ENCODE assay signal across 8 mouse cellular contexts in the genomic region with DNA sequence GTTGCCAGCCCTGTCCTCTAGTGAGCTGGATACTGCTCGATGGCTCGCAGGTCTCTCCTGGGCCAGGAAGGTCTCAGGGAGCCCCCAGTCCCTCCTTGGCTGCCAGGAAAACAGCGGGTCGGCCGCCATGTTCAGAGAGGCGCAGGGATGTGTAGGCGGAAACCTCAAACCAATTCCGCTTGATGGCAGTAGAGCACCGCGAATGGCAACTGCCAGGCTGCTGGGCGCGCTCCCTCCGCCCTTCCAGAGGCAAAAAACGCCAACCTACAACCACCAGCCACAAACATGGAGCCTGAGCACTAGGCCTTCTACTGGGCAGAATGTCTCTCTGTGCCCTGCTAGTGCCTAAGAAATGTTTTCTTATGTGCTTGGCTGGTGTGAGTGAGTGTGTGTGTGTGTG.
DNase-seq lines count a peak whose midpoint lies in the region; ATAC-seq and TF ChIP-seq lines count a peak whose summit lies in the region.
"Not testable (repeated sequence)": the region's sequence is repeated elsewhere in the genome, so short reads cannot be mapped to it uniquely, and the experiment has no call there.

No protein-coding gene starts in this region.

- H3K27me3 ChIP-seq in embryonic facial prominence, embryonic 10.5 days (replicated peaks; ENCODE audit: low read depth, poor library complexity, severe bottlenecking); heart, adult 2 months (ENCODE audit: control insufficient read depth, insufficient read depth, low read length); lung, embryonic 14.5 days (ENCODE audit: insufficient read depth, low read length); neural tube, embryonic 11.5 days (ENCODE audit: control insufficient read depth, insufficient read depth, low read length): not testable (repeated sequence)

- H3K79me2 ChIP-seq in heart, adult 2 months (replicated peaks; ENCODE audit: control insufficient read depth, insufficient read depth, low read length), result not testable (repeated sequence)

- peak; percentile 60 for TF ChIP-seq CTCF in heart, adult 2 months (IDR thresholded peaks at IDR 0.05)
- TF ChIP-seq CTCF in lung, embryonic 14.5 days (IDR thresholded peaks at IDR 0.05; ENCODE audit: low read depth), result peak; percentile 36; the same call in 1 of the 2 replicates

- DNase-seq in CD4-positive helper T cell, adult 2 months (ENCODE audit: low read depth, low spot score), result peak; percentile 16
- peak; percentile 65 for DNase-seq in adrenal gland, adult 8-10 months
- peak; percentile 36 for DNase-seq in embryonic facial prominence, embryonic 10.5 days (ENCODE audit: low spot score)
- peak in 1 of 2 experiments; percentile 85 for DNase-seq in heart, adult 2 months
- peak; percentile 85 for DNase-seq in kidney, adult 18-20 months
- peak; percentile 53 for DNase-seq in lung, embryonic 14.5 days
- peak; percentile 61 for DNase-seq in neural tube, embryonic 11.5 days (ENCODE audit: low spot score)
- peak; percentile 46 for DNase-seq in thymus, postnatal 0 days (ENCODE audit: low spot score)

- not testable (repeated sequence) for H3K36me3 ChIP-seq in embryonic facial prominence, embryonic 10.5 days (replicated peaks); heart, adult 2 months (ENCODE audit: control insufficient read depth, insufficient read depth, low read length); lung, embryonic 14.5 days (ENCODE audit: insufficient read depth); neural tube, embryonic 11.5 days (ENCODE audit: control insufficient read depth, insufficient read depth, low read length)

- not testable (repeated sequence) for TF ChIP-seq POLR2A in heart, adult 2 months (IDR thresholded peaks at IDR 0.05; ENCODE audit: insufficient read depth, low read depth, low read length)

- not testable (repeated sequence) for H3K9me3 ChIP-seq in embryonic facial prominence, embryonic 10.5 days; lung, embryonic 14.5 days (ENCODE audit: low read depth, low read length); neural tube, embryonic 11.5 days (ENCODE audit: control insufficient read depth, low read length)

- intact Hi-C loops in heart, adult 2 months (cut with DNase I), result not testable (repeated sequence)

- not testable (repeated sequence) for ATAC-seq in lung, embryonic 14.5 days (ENCODE audit: insufficient read depth); neural tube, embryonic 11.5 days (ENCODE audit: insufficient read depth, low FRiP score, low TSS enrichment)

- H3K4me2 ChIP-seq in lung, embryonic 14.5 days; neural tube, embryonic 11.5 days (ENCODE audit: low read depth): not testable (repeated sequence)

- not testable (repeated sequence) for H3K4me1 ChIP-seq in embryonic facial prominence, embryonic 10.5 days; heart, adult 2 months (ENCODE audit: control insufficient read depth, insufficient read depth, low read length); lung, embryonic 14.5 days (ENCODE audit: insufficient read depth); neural tube, embryonic 11.5 days (ENCODE audit: control insufficient read depth, insufficient read depth, low read length)

- H3K9ac ChIP-seq in heart, adult 2 months (ENCODE audit: low read depth, low read length); lung, embryonic 14.5 days; neural tube, embryonic 11.5 days (ENCODE audit: low read length): not testable (repeated sequence)

- WGBS in embryonic facial prominence, embryonic 10.5 days, result 70% methylated on average over 14 of the region's 14 CpGs
- WGBS in heart, adult 2 months, result 74% methylated on average over 14 of the region's 14 CpGs
- WGBS in lung, embryonic 14.5 days, result 64% methylated on average over 14 of the region's 14 CpGs
- 57% methylated on average over 14 of the region's 14 CpGs for WGBS in neural tube, embryonic 11.5 days

- not testable (repeated sequence) for H3K4me3 ChIP-seq in embryonic facial prominence, embryonic 10.5 days; heart, adult 2 months; lung, embryonic 14.5 days (ENCODE audit: low read depth, low read length); neural tube, embryonic 11.5 days (ENCODE audit: low read depth, low read length)

- H3K27ac ChIP-seq in embryonic facial prominence, embryonic 10.5 days (replicated peaks); lung, embryonic 14.5 days (ENCODE audit: low read depth); neural tube, embryonic 11.5 days (ENCODE audit: low read depth, low read length): not testable (repeated sequence)
- peak overlapping the region; percentile 58; the same call in 1 of the 2 replicates for H3K27ac ChIP-seq in heart, adult 2 months

- TF ChIP-seq EP300 in heart, adult 2 months (IDR thresholded peaks at IDR 0.05; ENCODE audit: insufficient read depth, low read depth, low read length), result not testable (repeated sequence)
